Mouse (Mus musculus) cerebral cortex, adult 2 months (tissue): ENCODE data around the gene Map10.

ENCODE experiments used
- WGBS: fragments of 180-500 bp; shearing (Covaris S2); methylation state at CpG from one replicate; pipeline ENCODE4 v1.1.7; 2018; 5-methylcytosine and 5-hydroxymethylcytosine counted together

Gene Map10

DNA sequence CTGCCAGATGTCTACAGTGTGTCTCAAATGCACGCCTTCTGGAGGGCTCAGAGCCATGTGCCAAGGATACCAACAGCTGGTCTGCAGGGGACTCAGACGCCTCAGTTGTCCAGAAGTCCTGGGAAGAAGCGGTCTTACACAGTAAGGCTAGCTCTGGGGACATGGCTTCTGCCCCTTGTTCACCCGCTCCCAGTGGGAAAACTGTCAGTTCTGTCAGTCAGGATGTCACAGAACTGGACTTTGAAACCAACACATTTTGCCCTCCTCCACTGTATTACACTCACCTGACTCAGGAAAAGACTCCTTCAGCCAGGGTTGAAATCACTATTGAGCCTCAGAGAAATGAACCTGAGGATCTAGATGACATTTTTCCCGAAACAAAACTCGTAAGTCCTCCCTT lies 802 bp downstream of the Map10 start:
- WGBS: 95% methylated on average over 6 of the region's 6 CpGs

DNA sequence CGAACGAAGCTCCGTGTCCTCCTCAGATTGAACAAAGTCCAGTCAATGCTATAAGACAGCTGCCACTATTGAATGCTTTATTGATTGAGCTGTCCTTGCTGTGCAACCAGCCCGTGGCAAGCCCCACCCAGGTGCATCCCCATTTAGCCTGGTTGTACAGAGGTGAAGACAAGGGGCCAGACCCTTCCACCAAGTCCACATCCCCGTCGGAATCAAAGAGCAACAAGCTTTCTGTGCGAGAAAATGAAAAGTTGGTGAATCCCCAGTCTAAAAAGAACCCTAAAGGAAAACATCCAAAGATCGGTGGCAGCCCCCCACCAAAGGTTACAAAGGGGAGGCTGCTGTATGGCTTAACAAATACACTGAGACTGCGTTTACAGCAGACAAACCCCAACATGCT lies 1.3 kb downstream of the Map10 start:
- 98% methylated on average over 9 of the region's 9 CpGs for WGBS

DNA sequence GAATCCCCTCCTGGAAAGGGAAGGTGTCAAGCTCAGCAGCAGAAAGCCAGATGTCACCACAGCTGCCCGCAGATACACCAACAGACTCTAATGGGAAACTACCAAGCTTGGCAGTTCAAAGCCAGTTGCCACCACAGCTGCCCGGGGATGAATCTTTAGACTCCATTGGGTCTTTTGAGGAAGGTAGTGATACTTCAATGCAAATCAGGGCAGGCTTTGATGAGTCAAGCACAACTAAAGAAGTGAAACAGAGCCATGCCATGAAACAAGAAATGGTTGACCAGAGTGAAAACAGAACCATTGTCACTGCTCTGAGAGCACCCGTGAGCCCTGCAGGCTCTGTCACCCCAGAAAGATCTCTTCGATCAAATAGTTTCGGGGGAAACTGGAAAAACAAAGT lies 1.8 kb downstream of the Map10 start:
- 97% methylated on average over 5 of the region's 5 CpGs for WGBS

DNA sequence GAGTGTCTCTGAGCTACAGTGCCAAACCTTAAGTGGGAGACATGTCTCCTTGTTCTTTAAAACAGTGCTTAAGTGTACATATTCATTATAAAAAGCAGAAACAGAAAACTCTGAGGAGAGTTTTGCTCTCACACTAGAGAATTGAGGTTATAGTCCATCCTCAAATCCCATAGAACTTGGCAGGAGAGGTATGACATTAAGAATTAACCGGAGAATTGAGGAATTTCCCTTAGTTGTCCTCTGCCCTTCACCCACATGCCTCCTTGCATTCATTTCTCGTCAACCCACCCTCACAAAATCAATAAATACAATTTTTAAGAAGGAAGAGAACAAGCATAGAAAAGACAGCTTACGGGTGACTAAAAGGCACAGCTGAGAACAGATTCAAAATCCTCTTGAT lies 6.2 kb downstream of the Map10 start:
- WGBS: 81% methylated on average over 3 of the region's 3 CpGs

DNA sequence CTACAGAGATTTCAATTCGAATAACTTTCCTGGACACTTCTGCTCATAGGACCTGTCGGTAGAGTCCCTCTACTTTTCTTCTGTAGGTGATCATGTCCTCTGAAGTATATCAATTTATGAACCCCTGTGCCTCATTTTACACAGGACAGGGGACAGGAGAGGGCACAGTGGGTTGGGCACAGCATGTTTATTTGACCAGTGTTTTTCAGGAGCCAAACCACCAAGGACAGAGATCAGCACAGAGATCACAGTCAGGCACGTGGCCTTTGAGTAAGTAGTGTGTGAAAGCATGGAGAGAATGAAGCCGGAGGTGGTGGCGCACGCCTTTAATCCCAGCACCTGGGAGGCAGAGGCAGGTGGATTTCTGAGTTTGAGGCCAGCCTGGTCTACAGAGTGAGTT lies 7.9 kb downstream of the Map10 start:
- 94% methylated on average over 6 of the region's 6 CpGs for WGBS

DNA sequence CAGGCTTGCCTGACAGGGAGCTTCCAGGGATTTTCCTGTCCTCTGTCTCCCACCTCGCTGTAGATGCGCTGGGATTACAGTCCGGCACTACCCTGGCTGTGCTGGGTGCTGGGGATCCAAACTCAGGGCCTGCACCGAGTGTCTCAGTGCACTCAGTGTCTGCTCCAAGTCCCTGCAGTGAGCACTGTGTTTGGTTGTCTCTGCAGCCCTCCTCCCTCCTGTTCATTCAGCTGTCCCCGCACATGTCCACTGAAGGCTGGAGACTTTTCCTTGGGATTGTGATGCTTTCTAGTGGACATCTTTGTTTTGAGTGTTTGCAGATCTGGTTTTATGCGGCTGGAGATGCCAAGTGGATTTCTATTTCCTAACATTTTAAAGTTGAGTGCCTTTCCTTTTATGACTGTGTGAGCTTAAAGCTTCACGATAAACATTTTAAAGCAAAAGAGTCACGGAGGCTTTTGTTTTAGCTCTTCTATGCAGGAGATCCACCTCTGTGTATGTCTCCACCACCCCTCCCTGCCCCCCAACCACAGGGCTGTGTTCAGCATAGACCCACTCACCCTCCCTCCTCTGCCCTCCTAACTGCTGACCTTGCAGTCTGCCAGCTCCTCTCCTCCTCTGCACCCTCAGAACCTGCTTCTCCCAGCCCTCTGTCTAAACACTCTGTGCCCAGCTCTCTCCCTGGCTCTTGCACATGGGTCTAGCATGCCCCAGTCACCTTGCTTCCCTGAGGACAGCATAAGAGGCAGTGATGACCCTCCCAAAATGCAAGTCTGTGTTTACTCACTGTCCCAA lies 9.4 kb downstream of the Map10 start:
- WGBS: 60% methylated on average over 8 of the region's 8 CpGs

DNA sequence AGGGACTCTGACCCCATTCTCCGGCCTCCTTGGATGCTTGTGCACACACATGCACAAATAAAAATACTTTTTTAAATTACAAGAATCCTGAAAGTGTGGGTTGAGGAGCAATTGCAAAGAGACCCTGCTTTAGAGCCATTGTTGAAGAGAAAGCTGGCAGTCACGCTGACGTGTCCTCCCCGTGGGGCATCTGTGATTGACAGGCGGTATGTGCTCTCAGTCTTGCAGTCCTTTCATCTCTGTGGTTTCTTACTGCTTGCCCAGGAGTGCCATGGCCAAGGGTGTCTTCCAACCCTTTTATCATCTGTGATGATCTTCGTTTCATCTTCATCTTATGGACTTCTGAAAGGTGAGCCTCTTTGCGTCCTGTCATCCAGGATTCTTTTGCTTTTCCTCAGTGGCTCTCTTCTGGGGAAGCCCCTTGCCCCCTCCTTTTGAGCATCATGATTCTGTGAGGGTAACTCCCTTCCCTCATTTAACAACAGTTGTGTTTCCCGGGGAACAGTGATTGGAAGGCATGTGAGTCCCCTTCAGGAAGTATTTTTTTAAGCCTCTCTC lies 11.3 kb downstream of the Map10 start:
- 56% methylated on average over 8 of the region's 8 CpGs for WGBS

DNA sequence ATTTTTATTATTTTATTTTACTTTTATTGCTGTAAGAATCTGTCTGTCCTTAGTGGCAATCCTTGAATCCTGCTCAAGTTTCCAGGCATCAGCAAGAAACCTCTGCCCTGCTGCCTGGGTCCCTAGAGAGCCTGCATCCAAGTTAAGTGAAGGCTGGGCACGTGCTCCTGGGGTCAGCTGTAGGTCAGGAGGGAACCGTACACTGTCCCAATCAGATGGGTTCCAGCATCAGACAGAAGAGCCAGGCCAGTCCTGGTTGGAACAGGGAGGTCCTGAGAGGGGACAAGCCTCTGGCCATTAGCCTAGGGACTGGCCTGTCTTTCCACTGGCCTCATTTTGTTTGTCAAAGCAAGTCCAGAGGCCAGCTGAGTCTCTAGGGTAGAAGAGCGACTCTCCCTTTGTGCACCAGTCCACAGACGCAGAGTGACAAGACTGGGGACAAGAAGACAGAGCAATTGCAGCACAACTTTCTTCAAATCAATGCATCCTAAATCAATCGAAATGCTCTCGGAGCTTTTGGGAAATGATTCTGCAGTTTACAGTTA lies 15.7 kb downstream of the Map10 start:
- 82% methylated on average over 6 of the region's 6 CpGs for WGBS

DNA sequence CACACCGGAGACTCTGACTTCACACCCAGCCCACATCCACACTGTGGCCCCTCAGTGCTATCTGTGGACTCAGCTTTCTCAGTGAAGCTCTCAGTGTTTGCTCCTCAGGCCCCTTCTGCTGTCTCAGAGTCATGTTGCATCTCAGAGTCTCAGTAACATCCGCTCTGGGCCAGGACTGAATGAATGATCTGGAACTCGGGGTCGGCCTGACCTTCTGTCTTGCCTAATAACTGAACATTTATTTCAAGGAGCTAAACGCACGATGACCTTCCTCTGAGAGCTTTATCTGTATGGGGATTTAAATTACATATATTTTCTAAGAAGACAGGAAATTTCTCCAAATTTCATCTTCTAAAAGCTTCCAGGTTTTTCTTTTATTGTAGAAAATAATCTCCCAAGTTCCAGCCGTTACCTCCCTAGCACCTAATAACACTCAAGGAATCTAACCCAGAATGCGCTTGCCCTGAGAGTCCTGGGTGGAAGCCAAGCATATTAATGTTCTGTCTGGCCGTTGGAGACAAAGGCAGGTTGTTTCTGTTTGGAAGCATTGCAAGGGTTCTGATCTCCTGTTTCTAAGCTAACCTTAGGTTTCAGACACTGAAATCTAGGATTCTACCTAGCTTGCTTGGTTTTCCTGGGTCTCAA lies 16.7 kb downstream of the Map10 start:
- WGBS: 76% methylated on average over 9 of the region's 9 CpGs

DNA sequence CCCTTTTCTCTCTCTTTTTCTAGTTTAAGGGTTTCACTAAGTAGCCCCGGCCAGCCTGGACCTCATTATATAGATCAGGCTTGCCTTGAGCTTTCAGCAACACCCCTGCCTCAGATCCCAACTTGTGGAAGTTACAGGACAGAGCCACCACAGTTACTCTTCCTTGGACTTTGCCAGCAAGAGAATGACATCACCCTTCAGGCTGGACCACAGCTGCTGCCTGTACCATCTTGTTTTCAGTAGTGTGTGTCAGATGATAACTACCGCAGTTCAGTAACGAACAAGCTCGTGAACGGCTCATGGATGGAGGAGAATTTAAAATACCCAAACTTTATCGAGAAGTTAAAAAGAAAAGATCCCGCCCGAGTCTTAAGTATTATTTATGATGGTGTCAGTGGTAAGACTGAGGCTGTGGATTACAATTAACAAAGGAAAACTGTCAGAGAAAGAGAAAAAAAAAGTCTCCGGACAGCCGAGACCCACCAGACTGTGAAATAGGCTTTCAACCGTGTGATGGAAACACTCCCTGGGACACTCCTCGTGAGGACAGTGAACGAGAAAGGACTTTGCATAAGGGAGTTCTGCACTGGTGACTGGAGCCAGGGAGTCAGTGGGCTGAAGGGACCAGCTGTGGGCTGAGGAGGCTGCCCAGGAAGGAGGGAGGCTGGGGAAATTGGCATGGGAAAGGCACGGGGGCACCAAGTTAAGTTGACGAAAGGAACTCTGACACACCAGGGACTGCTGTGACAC lies 20.7 kb downstream of the Map10 start:
- WGBS: 61% methylated on average over 15 of the region's 15 CpGs

DNA sequence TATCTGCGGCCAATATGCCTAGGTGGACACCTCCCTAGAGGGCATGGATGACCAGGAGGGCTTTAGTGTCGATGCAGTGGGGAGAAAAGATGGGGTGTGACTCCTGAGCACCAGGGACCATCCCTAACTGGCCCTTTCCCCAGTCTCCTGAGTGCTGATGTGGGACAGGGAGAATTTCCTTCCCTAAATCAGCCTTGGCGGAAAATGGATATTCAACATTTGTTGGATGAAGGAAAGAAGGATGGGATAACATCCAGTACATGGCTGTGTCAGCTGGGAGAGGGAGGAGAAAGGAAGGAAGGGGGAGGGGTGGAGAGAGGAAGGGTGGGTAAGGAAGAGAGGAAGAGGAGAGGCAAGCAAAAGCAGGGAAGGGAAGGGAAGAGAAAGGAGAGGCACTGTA lies 21.3 kb downstream of the Map10 start:
- WGBS: 92% methylated on average over 3 of the region's 3 CpGs

DNA sequence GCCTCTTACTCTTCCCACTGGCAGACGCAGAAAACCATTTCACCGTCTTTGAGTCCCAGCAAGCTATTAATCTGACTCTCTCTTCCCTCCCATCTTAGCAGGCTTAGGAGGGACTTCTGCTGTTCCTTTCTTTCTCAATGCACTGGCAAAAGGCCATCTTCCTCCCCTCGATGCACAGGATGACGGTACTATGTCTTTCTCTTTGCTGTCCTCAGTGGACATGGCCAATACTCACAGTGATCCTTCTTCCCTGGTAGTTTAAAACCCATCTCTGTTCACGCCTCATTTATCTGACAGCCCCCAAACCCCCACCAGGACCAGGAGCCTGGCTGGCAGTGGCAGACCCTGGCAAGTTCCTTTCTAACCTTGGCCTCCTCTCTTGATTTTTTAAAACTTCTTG lies 22.8 kb downstream of the Map10 start:
- WGBS: 71% methylated on average over 5 of the region's 5 CpGs

DNA sequence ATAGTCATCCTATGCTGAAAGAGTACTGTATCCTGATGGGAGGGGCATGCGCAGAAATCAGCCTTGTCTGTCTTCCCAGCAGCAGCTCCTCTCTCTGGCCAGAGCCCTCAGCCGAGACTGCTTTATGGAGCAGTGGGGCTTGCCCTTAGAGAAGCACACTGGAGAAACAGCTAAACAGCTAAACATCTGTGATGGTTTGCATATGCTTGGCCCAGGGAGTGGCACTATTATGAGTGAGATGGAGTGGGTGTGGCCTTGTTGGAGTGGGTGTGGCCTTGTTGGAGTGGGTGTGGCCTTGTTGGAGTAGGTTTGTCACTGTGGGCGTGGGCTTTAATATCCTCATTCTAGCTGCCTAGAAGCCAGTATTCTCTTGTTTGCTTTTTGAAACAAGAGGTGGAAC lies 23.6 kb downstream of the Map10 start:
- WGBS: 93% methylated on average over 3 of the region's 3 CpGs

DNA sequence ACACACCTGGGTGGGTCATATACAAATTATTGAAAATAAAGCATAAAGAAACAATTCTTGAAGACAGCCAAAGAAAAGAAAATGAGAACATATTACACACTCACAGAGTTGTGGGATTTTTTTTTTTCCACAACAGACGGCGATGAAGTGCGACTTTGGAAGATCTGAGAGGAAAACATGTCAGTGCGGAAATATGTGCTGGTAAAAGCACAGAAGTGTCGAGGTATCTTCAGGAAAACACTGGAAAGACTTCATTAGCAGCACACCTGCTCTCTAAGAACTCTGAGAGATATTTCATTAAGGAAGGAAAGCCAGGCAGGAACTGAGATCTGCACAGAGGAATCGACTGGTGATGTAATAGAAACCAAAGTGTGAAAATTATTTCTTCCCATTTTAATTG lies 26.3 kb downstream of the Map10 start:
- WGBS: 56% methylated on average over 6 of the region's 6 CpGs

DNA sequence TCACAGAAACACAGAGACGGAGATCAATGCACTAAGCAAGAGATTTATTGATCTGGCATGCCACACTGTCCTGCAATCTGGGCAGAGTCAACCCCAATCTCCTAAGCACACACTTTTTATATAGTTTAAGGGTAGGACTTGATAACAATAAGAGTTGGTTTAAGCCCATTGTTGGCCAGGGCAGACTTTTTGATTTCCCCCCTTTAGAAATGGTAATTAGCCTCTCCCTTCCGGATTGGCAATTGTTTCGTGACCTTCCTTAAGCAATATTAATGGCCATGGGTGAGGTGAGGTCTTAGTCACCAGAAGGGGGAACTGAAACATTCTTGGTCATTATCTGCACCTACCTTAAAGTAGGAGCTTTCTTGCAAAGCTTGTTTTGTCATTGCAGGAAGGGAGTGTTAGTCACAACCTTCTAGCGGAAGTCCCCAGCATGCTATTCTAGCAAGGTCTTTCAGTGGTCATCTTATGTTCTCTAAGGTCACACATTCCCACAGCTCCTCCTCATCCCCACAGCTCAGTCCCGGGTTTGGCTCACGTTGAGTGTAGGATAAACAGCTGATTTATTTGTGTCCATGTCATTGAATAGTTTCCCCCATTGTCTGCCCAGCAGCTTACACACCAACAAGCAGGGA lies 29.9 kb downstream of the Map10 start:
- 78% methylated on average over 6 of the region's 6 CpGs for WGBS

DNA sequence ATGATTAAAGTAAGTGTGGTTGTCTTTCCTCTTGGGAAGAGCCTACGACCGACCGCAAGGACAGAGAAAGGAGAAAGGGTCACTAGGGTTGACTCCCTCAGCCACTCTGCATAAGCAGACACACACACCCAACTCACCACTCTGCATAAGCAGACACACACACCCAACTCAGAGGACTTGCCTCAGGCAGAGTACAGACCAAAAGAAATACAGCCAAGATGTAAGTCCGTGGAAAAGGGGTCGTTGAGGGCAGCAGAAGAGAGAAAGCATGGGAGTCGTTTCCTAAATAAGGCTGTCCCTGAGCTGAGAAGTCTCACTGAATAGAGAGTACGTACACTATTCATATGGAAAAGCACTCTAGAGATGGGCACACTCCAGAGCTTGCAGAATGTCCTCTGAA lies 30.8 kb downstream of the Map10 start:
- WGBS: 85% methylated on average over 7 of the region's 7 CpGs

DNA sequence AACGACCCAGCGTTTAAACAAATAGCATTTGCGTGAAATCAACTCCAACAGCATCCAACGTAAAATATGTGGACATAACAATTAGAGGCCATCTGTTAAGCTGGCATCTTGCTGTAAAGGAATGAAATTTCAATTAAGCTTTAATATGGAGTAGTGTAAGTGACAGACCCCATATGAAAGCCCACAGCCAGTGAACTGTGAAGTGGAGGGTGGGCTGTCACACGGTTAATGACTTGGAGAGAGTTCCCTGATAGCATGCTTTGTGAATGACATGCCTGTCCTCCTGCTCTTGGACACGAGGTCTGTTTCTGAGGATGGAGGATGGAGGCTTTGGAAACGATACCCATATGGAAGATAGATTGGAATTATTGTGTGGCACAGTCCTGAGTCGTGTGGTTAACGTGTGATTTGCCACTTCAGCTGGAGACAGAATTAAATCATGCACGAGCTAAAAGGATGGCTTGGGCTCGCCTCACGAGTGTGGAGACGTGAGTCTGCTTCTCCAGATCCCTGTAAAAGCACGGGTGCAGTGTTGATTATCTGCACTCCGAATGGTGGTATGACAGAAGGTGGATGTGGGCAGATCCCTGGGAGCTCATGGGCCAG lies 33.4 kb downstream of the Map10 start:
- 60% methylated on average over 15 of the region's 15 CpGs for WGBS

DNA sequence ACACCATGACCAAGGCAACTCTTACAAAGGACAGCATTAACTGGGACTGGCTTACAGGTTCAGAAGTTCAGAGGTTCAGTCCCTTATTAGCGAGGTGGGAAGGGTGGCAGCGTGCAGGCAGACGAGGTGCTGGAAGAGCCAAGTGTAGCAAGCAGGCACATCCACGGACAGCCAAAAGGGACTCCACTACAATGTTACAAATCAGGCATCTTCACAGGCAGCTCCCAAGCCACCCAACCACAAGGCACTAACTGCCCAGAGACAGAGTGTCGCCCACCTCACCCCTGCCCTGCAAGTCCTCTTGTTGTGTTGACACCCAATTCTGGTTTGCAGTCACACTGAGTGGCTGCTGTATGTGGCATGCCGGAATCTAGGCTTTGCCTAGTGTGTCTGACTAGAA lies 34.8 kb downstream of the Map10 start:
- 93% methylated on average over 6 of the region's 6 CpGs for WGBS

DNA sequence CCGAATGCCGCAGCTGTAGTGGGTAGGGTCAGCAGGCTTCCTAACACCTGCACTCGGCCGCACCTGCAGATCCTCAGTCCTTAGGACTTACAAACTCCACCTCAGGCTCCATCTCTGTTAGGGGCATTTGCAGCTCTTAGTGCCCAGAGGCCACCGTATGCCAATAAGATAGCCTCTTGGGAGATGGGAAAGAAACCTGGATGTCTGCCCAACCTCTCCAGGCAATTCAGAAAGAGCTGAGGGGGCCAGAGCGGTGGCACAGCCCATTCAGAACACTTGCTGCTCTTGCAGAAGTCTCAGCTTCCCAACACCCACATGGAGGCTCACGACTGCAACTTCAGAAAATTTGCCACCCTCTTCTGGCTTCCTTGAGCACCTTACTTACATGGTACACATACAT lies 36.2 kb downstream of the Map10 start:
- 81% methylated on average over 7 of the region's 7 CpGs for WGBS

DNA sequence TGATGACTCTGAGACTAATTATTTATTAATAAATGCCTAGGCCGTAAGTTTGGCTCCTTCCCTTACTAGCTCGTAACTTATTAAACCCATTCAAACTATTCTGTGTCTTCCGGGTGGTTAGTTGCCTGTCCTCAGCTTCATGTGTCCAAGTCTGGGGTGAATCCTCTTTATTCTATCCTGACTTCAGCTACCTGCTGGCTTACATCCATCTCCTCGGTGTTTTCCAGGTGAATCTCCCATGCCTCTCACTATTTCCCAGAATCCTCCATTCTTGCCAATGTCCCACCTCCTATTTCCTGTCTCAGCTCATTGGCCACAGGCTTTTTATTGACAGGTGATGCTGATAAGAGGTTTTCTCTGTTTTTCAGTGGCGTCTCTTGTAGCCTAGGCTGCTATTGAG lies 39.6 kb downstream of the Map10 start:
- 86% methylated on average over 5 of the region's 5 CpGs for WGBS

DNA sequence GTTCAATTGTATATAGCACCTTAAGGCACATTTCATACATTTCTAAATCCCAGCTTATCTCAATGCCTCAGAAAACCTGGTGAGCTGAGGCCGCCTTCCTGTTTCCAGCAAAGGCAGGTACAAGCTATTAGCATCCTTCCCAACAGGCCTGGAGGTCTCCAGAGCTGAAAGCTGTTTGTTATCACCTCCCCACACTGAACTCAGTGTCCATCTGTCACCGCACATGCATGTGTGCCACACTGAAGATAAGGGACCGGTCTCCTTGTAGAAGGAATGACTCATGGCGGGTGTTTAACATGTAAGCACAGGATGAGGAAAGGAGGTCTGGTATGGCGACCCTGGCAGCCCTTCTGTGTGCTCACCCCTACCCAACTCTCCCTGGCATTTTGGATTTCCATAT lies 41.9 kb downstream of the Map10 start:
- WGBS: 94% methylated on average over 5 of the region's 5 CpGs
